Mouse (Mus musculus) kidney, adult 2 months (tissue): ENCODE measurements around the gene Wnt5a.

Experiments used
- CTCF ChIP-seq: fragments of 200-500 bp; conservative IDR thresholded peaks from 2 replicates; pipeline ENCODE4 v1.5.1; 2011; ENCODE audit warnings: low read depth, mild to moderate bottlenecking, control low read depth, low read length, moderate library complexity, mixed read lengths; ENCODE audit not compliant: insufficient read depth, insufficient read length
- POLR2A ChIP-seq: fragments of 200-500 bp; IDR thresholded peaks from one replicate; pipeline ENCODE4 v1.6.1; 2011; ENCODE audit warnings: low read depth, low read length, control low read depth

DNA sequence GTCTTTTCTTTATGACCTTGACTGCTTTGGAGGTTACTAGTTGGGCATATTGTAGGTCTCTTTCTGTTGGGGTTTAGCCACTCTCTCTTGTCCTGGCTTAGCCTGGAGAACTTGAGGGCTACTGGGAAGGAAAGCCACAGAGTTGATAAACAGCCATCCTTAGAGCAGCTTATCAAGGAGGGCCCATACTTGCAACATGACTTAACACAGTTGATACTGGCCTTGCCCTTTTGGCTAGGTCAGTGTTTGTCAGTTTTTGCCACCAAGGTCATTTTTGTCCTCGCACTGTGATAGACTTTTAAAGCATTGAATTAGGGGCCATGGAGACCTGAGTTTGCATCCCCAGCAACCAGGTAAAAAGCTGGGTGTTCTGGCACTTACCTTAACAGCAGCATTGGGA is 23.7 kb upstream of the Wnt5a start:
- TF ChIP-seq POLR2A (no peak), CTCF (no peak)
